Mouse (Mus musculus): ENCODE data around the gene Armc7.

DNA sequence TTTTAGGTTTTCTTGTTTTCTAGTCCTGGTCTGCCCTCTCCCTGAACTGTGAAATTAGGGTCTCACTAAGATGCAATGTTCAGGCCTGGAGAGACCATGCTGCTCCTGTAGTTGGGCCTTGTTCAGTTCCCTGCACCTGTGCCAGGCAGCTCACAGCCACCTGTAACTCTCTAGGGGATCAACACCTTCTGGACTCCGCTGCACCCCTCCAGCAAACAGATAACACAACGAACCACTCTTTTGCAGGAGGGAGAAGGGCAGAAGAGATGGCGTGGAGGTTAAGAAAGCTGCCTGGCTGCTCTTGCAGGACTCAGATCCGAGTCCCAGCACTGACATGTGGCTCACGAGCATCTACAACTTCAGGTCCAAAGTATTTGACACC lies 35.0 kb downstream of the Armc7 start:
- TF ChIP-seq E2F4 (IDR thresholded peaks at IDR 0.05; ENCODE audit: insufficient read depth) = no peak
- TF ChIP-seq POLR2A (IDR thresholded peaks at IDR 0.05; ENCODE audit: insufficient read length, low read depth) = no peak
- no peak for TF ChIP-seq CEBPB (IDR thresholded peaks at IDR 0.05; ENCODE audit: insufficient read depth, poor library complexity, severe bottlenecking)
- no peak for TF ChIP-seq MYOD1 (IDR thresholded peaks at IDR 0.05; ENCODE audit: control insufficient read depth in 1 of 3, insufficient read length in 2 of 3, low read depth in 2 of 3)
- no peak for TF ChIP-seq TCF3 (IDR thresholded peaks at IDR 0.05; ENCODE audit: insufficient read length, low read depth)
- no peak for TF ChIP-seq TCF12 (IDR thresholded peaks at IDR 0.05; ENCODE audit: insufficient read depth, poor library complexity, severe bottlenecking)
- no peak for TF ChIP-seq SRF (IDR thresholded peaks at IDR 0.05; ENCODE audit: control insufficient read depth, insufficient read length, low read depth)
- TF ChIP-seq REST (IDR thresholded peaks at IDR 0.05; ENCODE audit: insufficient read depth, insufficient read length) = no peak
- TF ChIP-seq MAX (IDR thresholded peaks at IDR 0.05; ENCODE audit: low read depth) = no peak
- TF ChIP-seq USF1 (IDR thresholded peaks at IDR 0.05; ENCODE audit: low read depth) = no peak
- no peak for TF ChIP-seq POLR2AphosphoS2 (IDR thresholded peaks at IDR 0.05; ENCODE audit: insufficient read length, low read depth)
- no peak for TF ChIP-seq MYOG (IDR thresholded peaks at IDR 0.05; ENCODE audit: control insufficient read depth in 1 of 3, insufficient read depth in 1 of 3, insufficient read length in 2 of 3, low read depth in 2 of 3)

Data from myocyte (in vitro differentiated cells).